15 mouse cellular contexts compared by ENCODE assay signal in the genomic region with DNA sequence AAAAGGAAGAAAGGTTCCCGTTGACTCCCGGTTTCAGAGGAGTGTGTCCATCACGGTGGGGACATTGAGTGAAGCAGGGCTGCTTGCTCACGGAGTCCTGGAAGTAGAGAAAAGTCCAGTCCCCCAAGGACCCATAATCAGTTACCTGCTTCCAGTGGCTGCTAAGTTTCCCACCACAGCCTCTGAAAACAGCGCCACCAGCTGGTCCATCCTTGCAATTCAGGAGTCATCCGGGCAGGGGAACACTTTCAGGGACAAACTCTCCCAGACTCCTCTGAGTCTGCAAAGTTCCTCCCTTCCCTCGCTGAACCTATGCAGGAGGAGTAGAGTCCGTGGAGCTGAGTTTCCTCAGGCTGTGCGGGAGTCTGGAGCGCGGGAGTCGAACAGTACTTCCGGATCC. TPM values are rescaled to one million over a fixed set of nuclear protein-coding genes. Genes with fewer than 3 reads are reported as not detected.
DNase-seq lines count a peak whose midpoint lies in the region; ATAC-seq and TF ChIP-seq lines count a peak whose summit lies in the region.
"Had no signal": no experiment of that assay in that cellular context is flagged by ENCODE, and none has a peak within 500 bp of the region (broad histone marks: within the 10 kb centered on the region; RNA-seq: fewer than 3 reads in every experiment).

No protein-coding gene starts in this region.

- 0 out of 2 replicates have a peak, but pooled peaks cover 9% of the 10 kb centered on the region for H3K27me3 ChIP-seq in forebrain, embryonic 10.5 days (ENCODE audit: poor library complexity, severe bottlenecking)
- H3K27me3 ChIP-seq in forebrain, embryonic 15.5 days, result no peaks in the 10 kb centered on the region
- H3K27me3 ChIP-seq in intestine, postnatal 0 days (replicated peaks; ENCODE audit: control insufficient read depth, insufficient read depth, low read length), result no peaks in the 10 kb centered on the region
- no peaks in the 10 kb centered on the region for H3K27me3 ChIP-seq in intestine, embryonic 16.5 days (replicated peaks; ENCODE audit: control insufficient read depth, insufficient read depth, low read length)
- H3K27me3 ChIP-seq in testis, adult 2 months (ENCODE audit: control insufficient read depth, insufficient read depth, low read length), result no peaks in the 10 kb centered on the region
- H3K27me3 ChIP-seq: limb, embryonic 15.5 days; Patski; stomach, embryonic 15.5 days had no signal

- no peak for ATAC-seq in forebrain, embryonic 15.5 days (replicated peaks)
- no peak for ATAC-seq in intestine, postnatal 0 days
- no peak for ATAC-seq in intestine, embryonic 16.5 days
- no peak for ATAC-seq in erythroid progenitor cell, adult 5-6 weeks (replicated peaks; ENCODE audit: low FRiP score, poor library complexity, severe bottlenecking)
- ATAC-seq: Patski had no signal

- peak; percentile 61 for TF ChIP-seq CTCF in intestine, postnatal 0 days (IDR thresholded peaks at IDR 0.05; ENCODE audit: low read depth)
- TF ChIP-seq CTCF in testis, adult 2 months (IDR thresholded peaks at IDR 0.05; ENCODE audit: control insufficient read depth, insufficient read depth, insufficient replicate concordance, low read depth, low read length), result peak; percentile 72; the same call in 1 of the 2 replicates

- H3K4me2 ChIP-seq in forebrain, embryonic 15.5 days (replicated peaks), result no peak overlapping the region
- H3K4me2 ChIP-seq in intestine, postnatal 0 days (replicated peaks; ENCODE audit: low read depth), result no peak overlapping the region
- H3K4me2 ChIP-seq in intestine, embryonic 16.5 days (ENCODE audit: low read depth, low read length), result no peak overlapping the region
- H3K4me2 ChIP-seq: limb, embryonic 15.5 days; midbrain, embryonic 12.5 days; stomach, embryonic 15.5 days had no signal

- no peaks in the 10 kb centered on the region for H3K36me3 ChIP-seq in forebrain, embryonic 10.5 days (replicated peaks)
- no peaks in the 10 kb centered on the region for H3K36me3 ChIP-seq in forebrain, embryonic 15.5 days
- H3K36me3 ChIP-seq in intestine, postnatal 0 days (ENCODE audit: control insufficient read depth, insufficient read depth), result no peaks in the 10 kb centered on the region
- H3K36me3 ChIP-seq in intestine, embryonic 16.5 days (ENCODE audit: control insufficient read depth, insufficient read depth, low read length), result no peaks in the 10 kb centered on the region
- no peaks in the 10 kb centered on the region for H3K36me3 ChIP-seq in testis, adult 2 months (ENCODE audit: control insufficient read depth, insufficient read depth, low read length)
- H3K36me3 ChIP-seq: limb, embryonic 15.5 days; midbrain, embryonic 12.5 days; stomach, embryonic 15.5 days had no signal

- no peak overlapping the region for H3K9ac ChIP-seq in forebrain, embryonic 15.5 days (replicated peaks)
- H3K9ac ChIP-seq in intestine, postnatal 0 days (ENCODE audit: low read depth, low read length), result no peak overlapping the region
- H3K9ac ChIP-seq in intestine, embryonic 16.5 days (ENCODE audit: low read depth, low read length), result no peak overlapping the region
- H3K9ac ChIP-seq: limb, embryonic 15.5 days; midbrain, embryonic 12.5 days; stomach, embryonic 15.5 days had no signal

- whole genome bisulfite sequencing in forebrain, embryonic 10.5 days, result 35% methylated on average over 13 of the region's 13 CpGs
- WGBS in forebrain, embryonic 15.5 days, result 42% methylated on average over 13 of the region's 13 CpGs
- WGBS in intestine, postnatal 0 days, result 48% methylated on average over 13 of the region's 13 CpGs
- WGBS in intestine, embryonic 16.5 days, result 45% methylated on average over 13 of the region's 13 CpGs

- peaks cover 28% of the 10 kb centered on the region for H3K4me1 ChIP-seq in forebrain, embryonic 10.5 days
- H3K4me1 ChIP-seq in forebrain, embryonic 15.5 days, result peaks cover 11% of the 10 kb centered on the region; the same call in 1 of the 2 replicates
- H3K4me1 ChIP-seq in intestine, postnatal 0 days (replicated peaks; ENCODE audit: control insufficient read depth, insufficient read depth, low read length), result no peaks in the 10 kb centered on the region
- no peaks in the 10 kb centered on the region for H3K4me1 ChIP-seq in intestine, embryonic 16.5 days (ENCODE audit: control insufficient read depth, insufficient read depth, low read length)
- H3K4me1 ChIP-seq in testis, adult 2 months (ENCODE audit: control insufficient read depth, insufficient read depth, low read length), result peaks cover 4% of the 10 kb centered on the region; the same call in 1 of the 2 replicates

- H3K4me3 ChIP-seq in forebrain, embryonic 10.5 days, result no peak overlapping the region
- no peak overlapping the region for H3K4me3 ChIP-seq in forebrain, embryonic 15.5 days
- no peak overlapping the region for H3K4me3 ChIP-seq in intestine, postnatal 0 days (ENCODE audit: low read depth, low read length)
- no peak overlapping the region for H3K4me3 ChIP-seq in intestine, embryonic 16.5 days (ENCODE audit: low read length)
- H3K4me3 ChIP-seq in testis, adult 2 months (ENCODE audit: control insufficient read depth, low read depth, low read length), result peak overlapping the region; percentile 30
- H3K4me3 ChIP-seq: limb, embryonic 15.5 days; midbrain, embryonic 12.5 days; stomach, embryonic 15.5 days had no signal

- TF ChIP-seq POLR2A in testis, adult 2 months (IDR thresholded peaks at IDR 0.05; ENCODE audit: control insufficient read depth, low read depth, low read length), result no peak

- no peaks in the 10 kb centered on the region for H3K9me3 ChIP-seq in forebrain, embryonic 10.5 days
- no peaks in the 10 kb centered on the region for H3K9me3 ChIP-seq in forebrain, embryonic 15.5 days
- no peaks in the 10 kb centered on the region for H3K9me3 ChIP-seq in intestine, postnatal 0 days (ENCODE audit: control insufficient read depth)
- no peaks in the 10 kb centered on the region for H3K9me3 ChIP-seq in intestine, embryonic 16.5 days (ENCODE audit: control insufficient read depth, low read length)
- H3K9me3 ChIP-seq: limb, embryonic 15.5 days; midbrain, embryonic 12.5 days; stomach, embryonic 15.5 days had no signal

- 0 out of 2 replicates have a peak overlapping the region, but pooled peaks have one; percentile 8 for H3K27ac ChIP-seq in forebrain, embryonic 10.5 days
- H3K27ac ChIP-seq in forebrain, embryonic 15.5 days (replicated peaks), result no peak overlapping the region
- no peak overlapping the region for H3K27ac ChIP-seq in intestine, postnatal 0 days (ENCODE audit: low read depth, low read length)
- no peak overlapping the region for H3K27ac ChIP-seq in intestine, embryonic 16.5 days (ENCODE audit: low read length)
- H3K27ac ChIP-seq in testis, adult 2 months (ENCODE audit: control insufficient read depth, insufficient read depth, low read depth, low read length), result no peak overlapping the region
- H3K27ac ChIP-seq: limb, embryonic 15.5 days; midbrain, embryonic 12.5 days; stomach, embryonic 15.5 days had no signal

- peak; percentile 27 for DNase-seq in forebrain, embryonic 10.5 days (ENCODE audit: extremely low spot score, low spot score)
- DNase-seq in ovary, postnatal 14 days (ENCODE audit: low spot score), result peak; percentile 30
- DNase-seq in ovary, postnatal 10 days (ENCODE audit: low spot score), result no peak
- DNase-seq: cerebellum, postnatal 25 days had no signal

RNA-seq across cellular contexts. Expression of gene Iqca, which starts 6.7 kb away (rescaled TPM):
- 0.10 and 0.27 TPM in 2 replicates for polyA plus RNA-seq in forebrain, embryonic 10.5 days (2016; fragmentation: Nextera tagmentation; extraction: Ambion mirVana)
- 0.52 and 1.3 TPM in 2 replicates for polyA plus RNA-seq in forebrain, embryonic 15.5 days (2015; fragmentation: Nextera tagmentation; extraction: Ambion mirVana)
- 0.13 and 0.47 TPM in 2 replicates for polyA plus RNA-seq in intestine, postnatal 0 days (2015; fragmentation: Nextera tagmentation; extraction: Ambion mirVana)
- polyA plus RNA-seq in intestine, embryonic 16.5 days (2015; fragmentation: Nextera tagmentation; extraction: Ambion mirVana), result 0.15 TPM in 1 of 2 replicates, not detected in the other
- polyA plus RNA-seq in testis, adult 2 months (2012; rRNA removed), result 16.8 and 19.1 TPM in 2 replicates
- total RNA-seq in erythroid progenitor cell, adult 5-6 weeks (2015; ENCODE audit: low replicate concordance), result not detected in 2 replicates
- not detected in 2 replicates for total RNA-seq in erythroid progenitor cell, adult 5-6 weeks (2017; ENCODE audit: low replicate concordance)
- total RNA-seq: heart, postnatal 10 days had no signal
- polyA plus RNA-seq: large intestine, adult 2 months; midbrain, embryonic 12.5 days; stomach, embryonic 15.5 days had no signal

RNA-seq across cellular contexts. Expression of gene Ackr3, which starts 43.9 kb away (rescaled TPM):
- 19.3 and 21.5 TPM in 2 replicates for polyA plus RNA-seq in forebrain, embryonic 10.5 days (2016; fragmentation: Nextera tagmentation; extraction: Ambion mirVana)
- 23.7 and 23.8 TPM in 2 replicates for polyA plus RNA-seq in forebrain, embryonic 15.5 days (2015; fragmentation: Nextera tagmentation; extraction: Ambion mirVana)
- polyA plus RNA-seq in intestine, postnatal 0 days (2015; fragmentation: Nextera tagmentation; extraction: Ambion mirVana), result 8.9 and 9.2 TPM in 2 replicates
- 11.8 and 12.7 TPM in 2 replicates for polyA plus RNA-seq in intestine, embryonic 16.5 days (2015; fragmentation: Nextera tagmentation; extraction: Ambion mirVana)
- polyA plus RNA-seq in testis, adult 2 months (2012; rRNA removed), result 9.5 and 13.1 TPM in 2 replicates
- total RNA-seq in erythroid progenitor cell, adult 5-6 weeks (2015; ENCODE audit: low replicate concordance), result 1.1 TPM in 1 of 2 replicates, not detected in the other
- total RNA-seq in erythroid progenitor cell, adult 5-6 weeks (2017; ENCODE audit: low replicate concordance), result not detected in 2 replicates
